Mouse (Mus musculus): ENCODE data around the gene Morn1. TPM values are rescaled to one million over a fixed set of nuclear protein-coding genes. Genes with fewer than 3 reads are reported as not detected.

Gene Morn1
- polyA plus RNA-seq (2012; rRNA removed; ENCODE audit: low replicate concordance), result 7.3 and 8.8 TPM in 2 replicates

GRCm38 (mm10) chr4:155086108-155087024 lies at the start of gene Morn1, which contains the start of gene Rer1:
Morn1 (plus strand) TSS chr4:155086577.
Rer1 (minus strand) TSS chr4:155086382.

GRCm38 (mm10) chr4:155056724-155057123 lies 29.7 kb upstream of the Morn1 start, which contains the start of gene Plch2:
Plch2 (minus strand) TSS chr4:155056784.

GRCm38 (mm10) chr4:155066834-155067522 lies 19.4 kb upstream of the Morn1 start, which contains the start of gene Pex10:
Pex10 (plus strand) TSS chr4:155067016.

Other genes starting within 250 kb of the Morn1 start
- 0.10 and 0.19 TPM in 2 replicates for gene Ttc34, start 249.1 kb upstream of the Morn1 start, polyA plus RNA-seq (2012; rRNA removed; ENCODE audit: low replicate concordance)
- 0.03 and 0.16 TPM in 2 replicates for gene Mmel1, start 217.0 kb upstream of the Morn1 start, polyA plus RNA-seq (2012; rRNA removed; ENCODE audit: low replicate concordance)
- 33.2 and 72.1 TPM in 2 replicates for gene Fam213b, start 187.4 kb upstream of the Morn1 start, polyA plus RNA-seq (2012; rRNA removed; ENCODE audit: low replicate concordance)
- 89.7 and 96.2 TPM in 2 replicates for gene Tnfrsf14, start 158.0 kb upstream of the Morn1 start, polyA plus RNA-seq (2012; rRNA removed; ENCODE audit: low replicate concordance)
- gene Hes5, start 125.7 kb upstream of the Morn1 start, polyA plus RNA-seq (2012; rRNA removed; ENCODE audit: low replicate concordance), result 0.39 and 3.2 TPM in 2 replicates
- 51.6 and 61.2 TPM in 2 replicates for gene Pank4, start 122.5 kb upstream of the Morn1 start, polyA plus RNA-seq (2012; rRNA removed; ENCODE audit: low replicate concordance)
- 29.6 and 42.7 TPM in 2 replicates for gene Plch2, start 29.8 kb upstream of the Morn1 start, polyA plus RNA-seq (2012; rRNA removed; ENCODE audit: low replicate concordance)
- gene Pex10, start 19.6 kb upstream of the Morn1 start, polyA plus RNA-seq (2012; rRNA removed; ENCODE audit: low replicate concordance), result 23.7 and 33.2 TPM in 2 replicates
- 76.3 and 93.6 TPM in 2 replicates for gene Rer1, start 195 bp upstream of the Morn1 start, polyA plus RNA-seq (2012; rRNA removed; ENCODE audit: low replicate concordance)
- 60.1 and 102 TPM in 2 replicates for gene Ski, start 136.0 kb downstream of the Morn1 start, polyA plus RNA-seq (2012; rRNA removed; ENCODE audit: low replicate concordance)
- gene Faap20, start 163.2 kb downstream of the Morn1 start, polyA plus RNA-seq (2012; rRNA removed; ENCODE audit: low replicate concordance), result 91.2 and 93.4 TPM in 2 replicates